Mouse (Mus musculus) embryonic facial prominence, embryonic 13.5 days (tissue): ENCODE results near the gene Dexi. TPM values are rescaled to one million over a fixed set of nuclear protein-coding genes. Genes with fewer than 3 reads are reported as not detected.

Experiments used
- polyA plus RNA-seq: library from polyadenylated mRNA; unstranded; fragments of >200 nt; fragmentation: Nextera tagmentation; extraction: Ambion mirVana; gene quantifications from 2 replicates; pipeline ENCODE4 v1.2.1, GENCODE M21; 2015

Dexi gene
- polyA plus RNA-seq, 1 experiment from 2014 or later: 24.8 TPM

Other genes with a start within 250 kb of the Dexi start
- gene Emp2, start 229.1 kb downstream of the Dexi start, polyA plus RNA-seq: 30.7 and 32.6 TPM in 2 replicates
- 0.80 and 1.00 TPM in 2 replicates for gene Tekt5, start 147.6 kb downstream of the Dexi start, polyA plus RNA-seq
- 63.6 and 66.4 TPM in 2 replicates for gene Nubp1, start 131.1 kb downstream of the Dexi start, polyA plus RNA-seq
- gene Tvp23a, start 95.7 kb downstream of the Dexi start, polyA plus RNA-seq: 22.9 and 24.4 TPM in 2 replicates
- gene Ciita, start 63.0 kb downstream of the Dexi start, polyA plus RNA-seq: 0.30 TPM in 2 replicates
- 37.9 and 42.0 TPM in 2 replicates for gene Clec16a, start 2.3 kb upstream of the Dexi start, polyA plus RNA-seq
- gene Socs1, start 242.5 kb upstream of the Dexi start, polyA plus RNA-seq: 15.0 and 15.4 TPM in 2 replicates
- gene Tnp2, start 245.6 kb upstream of the Dexi start, polyA plus RNA-seq: not detected in 2 replicates
- not detected in 2 replicates for gene Prm3, start 247.9 kb upstream of the Dexi start, polyA plus RNA-seq